Mouse (Mus musculus): Measurements from ENCODE around the gene Tmem132b.

- TF ChIP-seq CTCF (IDR thresholded peaks at IDR 0.05; ENCODE audit: low read depth) (no peak), EP300 (optimal IDR thresholded peaks at IDR 0.05) (no peak)
Observed at GRCm38 (mm10) chr5:125649982-125650381, 118.4 kb downstream of the Tmem132b start.

All from stomach, postnatal 0 days (tissue).